Mouse (Mus musculus) bone marrow macrophage, adult 2 months (primary cell): ENCODE data around the gene Traf5. TPM values are rescaled to one million over a fixed set of nuclear protein-coding genes. Genes with fewer than 3 reads are reported as not detected.
A peak's percentile ranks its signal among the peaks of the same experiment; 100 is the strongest.

ENCODE experiments used
- H3K27ac ChIP-seq: 2 replicates; pipeline ENCODE4 v1.5.1; 2012; ENCODE audit warnings: low read depth, low read length; ENCODE audit not compliant: insufficient read depth
- H3K4me1 ChIP-seq: 2 replicates; pipeline ENCODE4 v1.6.1; 2012; ENCODE audit warnings: low read length; ENCODE audit not compliant: control insufficient read depth, insufficient read depth
- H3K4me3 ChIP-seq: 2 replicates; pipeline ENCODE4 v1.5.1; 2012; ENCODE audit warnings: mild to moderate bottlenecking, low read length, moderate library complexity; ENCODE audit not compliant: insufficient read depth
- CTCF ChIP-seq: IDR thresholded peaks from 2 replicates; pipeline ENCODE4 v1.5.1; 2012; ENCODE audit warnings: low read depth, mild to moderate bottlenecking, low read length, moderate library complexity
- POLR2A ChIP-seq: IDR thresholded peaks from 2 replicates; pipeline ENCODE4 v1.6.1; 2012; ENCODE audit warnings: mild to moderate bottlenecking, low read depth, low read length, borderline replicate concordance
- polyA plus RNA-seq: library from polyadenylated mRNA; stranded (reverse); fragments of >200 nt; gene quantifications from 2 replicates; pipeline ENCODE4 v1.2.4, GENCODE M21; 2012; ENCODE audit not compliant: missing spikeins, insufficient read depth, insufficient read length

Gene Traf5
- 27.2 and 29.8 TPM in 2 replicates for polyA plus RNA-seq

GRCm38 (mm10) chr1:192091806-192092772 is at the start of gene Traf5:
Traf5 (minus strand) TSS chr1:192092559.
- Histone ChIP-seq H3K4me3 (peak within 1 kb of the TSS; percentile 65), H3K4me1 (peaks cover 12% of the 10 kb centered on the region), H3K27ac (peak within 1 kb of the TSS; percentile 30)
- no peak for TF ChIP-seq CTCF
- 0 out of 2 replicates have a peak, but pooled peaks have one; percentile 26 for TF ChIP-seq POLR2A

- H3K4me1 ChIP-seq: 0 out of 2 replicates have a peak, but pooled peaks cover 6% of the 10 kb centered on the region
- no peak overlapping the region for H3K27ac ChIP-seq
- no peak for TF ChIP-seq CTCF
- TF ChIP-seq POLR2A: no peak
- no peak overlapping the region for H3K4me3 ChIP-seq
Measured at GRCm38 (mm10) chr1:192140313-192140712, 48.0 kb upstream of the Traf5 start.

- no peak for TF ChIP-seq POLR2A
- TF ChIP-seq CTCF: no peak
- Histone ChIP-seq H3K4me1 (peaks cover 9% of the 10 kb centered on the region; the same call in 1 of the 2 replicates), H3K27ac (peak within 1 kb of the TSS; percentile 79), H3K4me3 (peak within 1 kb of the TSS; percentile 97)
Measured at GRCm38 (mm10) chr1:192137926-192138910, 45.9 kb upstream of the Traf5 start, which contains the start of gene Rcor3. Rcor3 (minus strand) TSS chr1:192138062.

- peaks cover 9% of the 10 kb centered on the region; the same call in 1 of the 2 replicates for H3K4me1 ChIP-seq
- TF ChIP-seq CTCF (no peak), POLR2A (no peak)
- H3K4me3 ChIP-seq: peak overlapping the region; percentile 97
- peak overlapping the region; percentile 79 for H3K27ac ChIP-seq
Measured at GRCm38 (mm10) chr1:192137291-192137925, 45.0 kb upstream of the Traf5 start.

GRCm38 (mm10) chr1:192136561-192137290 is 44.4 kb upstream of the Traf5 start:
- Histone ChIP-seq H3K4me3 (peak overlapping the region; percentile 84), H3K27ac (peak overlapping the region; percentile 72), H3K4me1 (peaks cover 9% of the 10 kb centered on the region; the same call in 1 of the 2 replicates)
- TF ChIP-seq POLR2A: no peak
- TF ChIP-seq CTCF: no peak

GRCm38 (mm10) chr1:192130202-192130601 is 37.8 kb upstream of the Traf5 start:
- Histone ChIP-seq H3K27ac (no peak overlapping the region), H3K4me3 (no peak overlapping the region), H3K4me1 (peaks cover 3% of the 10 kb centered on the region; the same call in 1 of the 2 replicates)
- TF ChIP-seq CTCF (no peak), POLR2A (no peak)

GRCm38 (mm10) chr1:192128343-192128742 is 36.0 kb upstream of the Traf5 start:
- Histone ChIP-seq H3K4me3 (no peak overlapping the region), H3K4me1 (no peaks in the 10 kb centered on the region), H3K27ac (no peak overlapping the region)
- TF ChIP-seq CTCF (no peak), POLR2A (no peak)

- Histone ChIP-seq H3K4me3 (no peak overlapping the region), H3K4me1 (peaks cover 8% of the 10 kb centered on the region), H3K27ac (no peak overlapping the region)
- TF ChIP-seq CTCF: no peak
- no peak for TF ChIP-seq POLR2A
Measured at GRCm38 (mm10) chr1:192125761-192126160, 33.4 kb upstream of the Traf5 start.

GRCm38 (mm10) chr1:192116262-192116661 is 23.9 kb upstream of the Traf5 start:
- H3K4me3 ChIP-seq: no peak overlapping the region

More at GRCm38 (mm10) chr1:192116262-192116661, 23.9 kb upstream of the Traf5 start:
- no peak overlapping the region for H3K27ac ChIP-seq
- no peak for TF ChIP-seq CTCF
- TF ChIP-seq POLR2A: no peak
- H3K4me1 ChIP-seq: peaks cover 4% of the 10 kb centered on the region; the same call in 1 of the 2 replicates
